Mouse (Mus musculus) CD4-positive naive resting alpha-beta T cell, adult 57 days (primary cell): ENCODE measurements around the gene Rsrc1. TPM values are rescaled to one million over a fixed set of nuclear protein-coding genes. Genes with fewer than 3 reads are reported as not detected.

ENCODE experiments used
- total RNA-seq: library from RNA; stranded (reverse); gene quantifications from one replicate; pipeline ENCODE4 v1.2.4, GENCODE M21; 2023

The Rsrc1 gene
- 25.9 TPM for total RNA-seq

GRCm38 (mm10) chr3:66981101-66981661 is at the start of gene Rsrc1:
Gene Rsrc1, plus strand, starts transcription at chr3:66981390.

GRCm38 (mm10) chr3:66981706-66982105 is 516 bp downstream of the Rsrc1 start, which contains the start of gene Shox2:
Gene Shox2, minus strand, starts transcription at chr3:66981771.

GRCm38 (mm10) chr3:67373872-67374271 is 392.7 kb downstream of the Rsrc1 start, which contains the start of gene Mlf1:
Gene Mlf1, plus strand, starts transcription at chr3:67374097.

GRCm38 (mm10) chr3:67375063-67375462 is 393.9 kb downstream of the Rsrc1 start, which contains the start of gene Gm17402:
Gene Gm17402, minus strand, starts transcription at chr3:67375163.

Other genes with a start within 250 kb of the Rsrc1 start
- not detected for gene Shox2, start 381 bp downstream of the Rsrc1 start, total RNA-seq